Mouse (Mus musculus): ENCODE measurements around the gene Rnh1. TPM values are rescaled to one million over a fixed set of nuclear protein-coding genes. Genes with fewer than 3 reads are reported as not detected.
A peak's percentile ranks its signal among the peaks of the same experiment; 100 is the strongest.

Rnh1 gene
- polyA plus RNA-seq (2012; ENCODE audit: insufficient read depth, insufficient read length, missing spikeins): 49.5 and 67.9 TPM in 2 replicates

GRCm38 (mm10) chr7:141172116-141173006 is at the start of gene Rnh1:
Rnh1 (minus strand) TSS chr7:141172857.
- peak within 1 kb of the TSS; percentile 71 for H3K4me3 ChIP-seq (ENCODE audit: insufficient read depth, low read depth, low read length)
- H3K4me1 ChIP-seq (ENCODE audit: control insufficient read depth, insufficient read depth, insufficient read length, low read length): peaks cover 7% of the 10 kb centered on the region; the same call in 1 of the 2 replicates
- peak within 1 kb of the TSS; percentile 91 for H3K27ac ChIP-seq (replicated peaks; ENCODE audit: low read depth, low read length)

GRCm38 (mm10) chr7:141222126-141222467 is 49.4 kb upstream of the Rnh1 start:
- no peak overlapping the region; the same call in 1 of the 2 replicates for H3K27ac ChIP-seq (replicated peaks; ENCODE audit: low read depth, low read length)
- H3K4me1 ChIP-seq (ENCODE audit: control insufficient read depth, insufficient read depth, insufficient read length, low read length): peaks cover 9% of the 10 kb centered on the region
- peak overlapping the region; percentile 37 for H3K4me3 ChIP-seq (ENCODE audit: insufficient read depth, low read depth, low read length)

DNA sequence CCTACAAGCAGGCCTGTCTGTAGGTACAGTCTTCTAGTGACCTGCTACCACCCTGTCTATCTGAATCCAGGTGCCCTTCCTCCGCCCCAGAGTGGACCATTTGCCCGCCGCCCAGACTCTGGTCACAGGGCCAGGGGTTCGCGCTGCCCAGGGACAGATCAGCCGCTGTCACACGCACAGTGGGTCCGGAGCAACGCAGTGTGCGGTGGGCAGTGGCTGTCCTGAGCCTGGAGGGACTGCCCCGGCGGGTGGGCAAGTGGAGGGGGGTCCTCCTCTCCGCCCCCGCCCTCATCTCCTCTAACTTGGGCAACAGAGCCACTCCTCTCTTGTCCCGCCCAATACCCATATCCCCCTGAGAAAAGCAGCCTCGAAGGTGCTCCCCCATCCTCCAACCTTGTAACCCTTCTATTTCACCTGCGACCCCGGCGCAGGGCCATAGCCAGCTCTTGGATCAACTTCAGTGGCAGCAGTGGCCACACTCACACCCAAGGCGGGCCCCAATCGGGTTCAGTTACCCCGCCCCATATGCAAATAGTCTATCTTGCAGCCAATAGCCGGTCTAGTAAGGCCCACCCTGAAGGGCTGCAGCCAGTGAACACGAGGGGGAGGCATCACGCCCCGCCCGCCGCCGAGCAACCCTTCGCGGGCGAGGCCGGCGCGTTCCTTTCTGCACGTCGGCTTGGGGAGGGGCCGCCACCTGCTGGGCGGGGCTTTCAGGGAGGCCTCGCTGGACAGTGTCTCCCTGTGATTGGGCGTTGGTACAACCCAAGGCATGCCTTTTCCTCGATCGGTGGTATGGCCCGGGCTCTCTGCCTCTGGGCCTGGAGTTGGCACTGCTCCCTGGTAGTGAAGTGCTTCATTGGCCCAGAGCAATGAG is 48.8 kb upstream of the Rnh1 start:
- Histone ChIP-seq H3K4me1 (ENCODE audit: control insufficient read depth, insufficient read depth, insufficient read length, low read length) (peaks cover 13% of the 10 kb centered on the region), H3K4me3 (ENCODE audit: insufficient read depth, low read depth, low read length) (peak overlapping the region; percentile 43), H3K27ac (replicated peaks; ENCODE audit: low read depth, low read length) (no peak overlapping the region)

- Histone ChIP-seq H3K27ac (replicated peaks; ENCODE audit: low read depth, low read length) (no peak overlapping the region), H3K4me1 (ENCODE audit: control insufficient read depth, insufficient read depth, insufficient read length, low read length) (peaks cover 14% of the 10 kb centered on the region), H3K4me3 (ENCODE audit: insufficient read depth, low read depth, low read length) (no peak overlapping the region)
These were observed 47.7 kb upstream of the Rnh1 start for GRCm38 (mm10) chr7:141220377-141220776.

DNA sequence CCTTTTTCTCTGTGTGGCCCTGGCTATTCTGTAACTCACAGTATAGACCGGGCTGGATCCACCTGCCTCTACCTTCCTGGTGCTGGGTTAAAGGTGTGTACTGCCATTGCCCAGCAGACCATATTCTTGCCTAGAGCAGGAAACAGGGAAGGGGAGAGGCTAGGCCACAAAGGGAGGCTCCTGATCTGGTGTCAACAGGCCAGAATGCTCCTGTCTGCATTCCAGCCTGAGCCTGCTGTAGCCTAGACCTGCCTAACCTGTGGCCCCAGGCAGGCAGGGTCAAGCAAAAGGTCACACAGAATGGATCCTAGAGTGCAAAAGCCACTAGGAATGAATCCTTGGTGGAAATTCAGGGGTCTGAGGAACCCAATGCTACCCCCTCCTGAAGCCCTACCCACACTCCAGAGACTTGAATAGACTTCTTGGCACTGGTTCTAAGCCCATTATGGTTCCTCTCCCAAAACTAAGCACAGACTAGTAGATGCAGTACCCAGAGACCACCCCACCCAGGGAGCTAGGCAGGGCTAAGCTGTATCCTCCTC is 47.0 kb upstream of the Rnh1 start:
- Histone ChIP-seq H3K4me3 (ENCODE audit: insufficient read depth, low read depth, low read length) (no peak overlapping the region), H3K27ac (replicated peaks; ENCODE audit: low read depth, low read length) (no peak overlapping the region), H3K4me1 (ENCODE audit: control insufficient read depth, insufficient read depth, insufficient read length, low read length) (peaks cover 14% of the 10 kb centered on the region)

- Histone ChIP-seq H3K4me3 (ENCODE audit: insufficient read depth, low read depth, low read length) (no peak overlapping the region), H3K4me1 (ENCODE audit: control insufficient read depth, insufficient read depth, insufficient read length, low read length) (peaks cover 14% of the 10 kb centered on the region)
These were observed 46.0 kb upstream of the Rnh1 start for GRCm38 (mm10) chr7:141218557-141219133.

DNA sequence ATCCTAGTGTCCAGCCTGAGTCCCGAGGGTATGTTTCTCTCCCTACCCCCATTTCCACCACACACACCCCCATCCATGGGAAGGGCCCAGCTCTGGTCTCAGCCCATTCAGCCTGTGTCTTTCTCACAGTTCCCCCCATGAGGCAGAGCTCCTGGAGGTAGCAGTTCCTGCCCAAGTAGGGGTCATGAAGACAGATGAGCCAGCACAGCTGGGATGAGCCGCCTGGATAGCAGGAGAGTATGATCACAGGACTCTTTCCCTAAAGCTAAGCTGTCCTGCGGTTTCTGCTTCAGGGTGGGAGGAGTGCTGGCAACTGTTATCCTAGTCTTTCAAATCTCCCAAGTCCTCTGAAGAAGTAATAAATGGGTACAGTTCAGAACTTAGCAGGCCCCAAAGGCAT is 45.5 kb upstream of the Rnh1 start:
- H3K4me3 ChIP-seq (ENCODE audit: insufficient read depth, low read depth, low read length): no peak overlapping the region
- peaks cover 14% of the 10 kb centered on the region for H3K4me1 ChIP-seq (ENCODE audit: control insufficient read depth, insufficient read depth, insufficient read length, low read length)
- no peak overlapping the region for H3K27ac ChIP-seq (replicated peaks; ENCODE audit: low read depth, low read length)

More at GRCm38 (mm10) chr7:141218557-141219133, 46.0 kb upstream of the Rnh1 start:
- H3K27ac ChIP-seq (replicated peaks; ENCODE audit: low read depth, low read length): no peak overlapping the region

GRCm38 (mm10) chr7:141217343-141218013 is 44.8 kb upstream of the Rnh1 start:
- Histone ChIP-seq H3K4me1 (ENCODE audit: control insufficient read depth, insufficient read depth, insufficient read length, low read length) (peaks cover 10% of the 10 kb centered on the region), H3K4me3 (ENCODE audit: insufficient read depth, low read depth, low read length) (no peak overlapping the region), H3K27ac (replicated peaks; ENCODE audit: low read depth, low read length) (no peak overlapping the region)

- Histone ChIP-seq H3K27ac (replicated peaks; ENCODE audit: low read depth, low read length) (no peak overlapping the region), H3K4me1 (ENCODE audit: control insufficient read depth, insufficient read depth, insufficient read length, low read length) (peaks cover 5% of the 10 kb centered on the region), H3K4me3 (ENCODE audit: insufficient read depth, low read depth, low read length) (no peak overlapping the region)
These were observed 44.2 kb upstream of the Rnh1 start for GRCm38 (mm10) chr7:141216894-141217293.

DNA sequence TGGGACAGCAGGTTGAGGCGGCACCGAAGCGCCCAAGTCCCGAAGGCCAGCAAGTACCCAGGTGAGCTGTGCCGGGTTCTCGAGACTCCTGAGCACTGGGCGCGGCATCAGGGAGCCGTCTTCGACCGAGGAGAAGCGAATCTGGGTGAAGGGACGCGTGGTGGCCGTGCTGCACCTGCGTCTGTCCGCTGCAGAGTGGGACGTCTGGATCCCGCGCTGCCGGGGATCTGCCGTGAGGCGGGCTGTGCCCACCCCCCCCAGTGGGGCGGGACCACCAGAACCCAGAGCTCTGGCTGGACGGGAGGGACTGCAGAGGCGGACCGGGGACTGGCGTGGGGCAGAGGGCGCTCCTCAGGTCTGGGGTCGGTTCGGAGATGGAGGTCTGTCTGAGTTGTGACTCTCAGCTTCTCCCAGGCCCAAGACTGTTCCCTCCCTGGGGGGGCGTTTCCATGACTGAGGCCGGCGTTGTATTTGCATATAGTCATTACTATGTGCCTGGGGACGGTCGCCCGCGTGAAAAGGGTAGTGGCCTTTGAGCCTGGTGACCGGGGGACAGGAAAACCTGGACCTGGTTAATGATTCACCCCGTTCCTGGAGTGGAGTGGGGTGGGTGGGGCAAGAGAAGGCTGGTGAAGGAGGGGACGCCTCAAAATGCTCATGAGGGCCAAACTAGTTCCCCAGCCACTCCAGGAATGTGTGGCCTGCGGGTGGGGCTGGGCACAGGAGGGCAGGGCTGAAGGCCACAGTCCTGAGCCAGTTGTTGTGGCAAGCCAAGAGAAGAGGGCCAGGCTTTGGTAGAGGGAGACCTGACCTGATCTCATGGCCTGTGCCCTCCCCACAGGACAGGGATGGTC is 43.5 kb upstream of the Rnh1 start:
- Histone ChIP-seq H3K4me3 (ENCODE audit: insufficient read depth, low read depth, low read length) (peak overlapping the region; percentile 62), H3K4me1 (ENCODE audit: control insufficient read depth, insufficient read depth, insufficient read length, low read length) (peaks cover 5% of the 10 kb centered on the region), H3K27ac (replicated peaks; ENCODE audit: low read depth, low read length) (no peak overlapping the region)

GRCm38 (mm10) chr7:141215101-141215879 is 42.6 kb upstream of the Rnh1 start, which contains the start of gene Rassf7:
Rassf7 (plus strand) TSS chr7:141215860.
- peaks cover 5% of the 10 kb centered on the region for H3K4me1 ChIP-seq (ENCODE audit: control insufficient read depth, insufficient read depth, insufficient read length, low read length)
- H3K4me3 ChIP-seq (ENCODE audit: insufficient read depth, low read depth, low read length): peak within 1 kb of the TSS; percentile 62
- no peak within 1 kb of the TSS for H3K27ac ChIP-seq (replicated peaks; ENCODE audit: low read depth, low read length)

DNA sequence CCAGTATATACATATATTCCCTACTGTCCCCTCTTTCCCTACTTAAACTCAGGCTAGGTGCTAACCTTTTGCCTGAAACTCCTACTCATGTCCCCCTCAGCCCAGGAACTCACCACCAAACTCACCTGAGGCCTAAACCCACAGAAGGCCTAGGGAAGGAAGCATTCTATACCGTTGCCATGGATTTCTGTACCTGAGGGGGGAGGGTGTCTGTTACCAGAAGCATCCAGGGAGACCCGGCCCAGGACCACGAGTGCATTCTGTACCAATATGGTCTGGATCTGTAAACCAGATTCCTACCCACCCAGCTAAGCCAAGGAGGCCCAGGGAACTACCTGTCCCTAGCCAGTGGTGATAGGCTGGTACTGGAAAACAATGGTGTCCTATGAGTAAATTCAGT is 41.7 kb upstream of the Rnh1 start:
- H3K4me1 ChIP-seq (ENCODE audit: control insufficient read depth, insufficient read depth, insufficient read length, low read length): peaks cover 5% of the 10 kb centered on the region
- no peak overlapping the region for H3K4me3 ChIP-seq (ENCODE audit: insufficient read depth, low read depth, low read length)
- H3K27ac ChIP-seq (replicated peaks; ENCODE audit: low read depth, low read length): no peak overlapping the region

GRCm38 (mm10) chr7:141213605-141214235 is 41.1 kb upstream of the Rnh1 start, which contains the start of gene Lmntd2:
Lmntd2 (minus strand) TSS chr7:141214080.
- Histone ChIP-seq H3K27ac (replicated peaks; ENCODE audit: low read depth, low read length) (no peak within 1 kb of the TSS), H3K4me3 (ENCODE audit: insufficient read depth, low read depth, low read length) (no peak within 1 kb of the TSS), H3K4me1 (ENCODE audit: control insufficient read depth, insufficient read depth, insufficient read length, low read length) (peaks cover 5% of the 10 kb centered on the region)

All from brown adipose tissue, adult 24 weeks (tissue).